ENCODE assay signal across 14 mouse cellular contexts in the genomic region with DNA sequence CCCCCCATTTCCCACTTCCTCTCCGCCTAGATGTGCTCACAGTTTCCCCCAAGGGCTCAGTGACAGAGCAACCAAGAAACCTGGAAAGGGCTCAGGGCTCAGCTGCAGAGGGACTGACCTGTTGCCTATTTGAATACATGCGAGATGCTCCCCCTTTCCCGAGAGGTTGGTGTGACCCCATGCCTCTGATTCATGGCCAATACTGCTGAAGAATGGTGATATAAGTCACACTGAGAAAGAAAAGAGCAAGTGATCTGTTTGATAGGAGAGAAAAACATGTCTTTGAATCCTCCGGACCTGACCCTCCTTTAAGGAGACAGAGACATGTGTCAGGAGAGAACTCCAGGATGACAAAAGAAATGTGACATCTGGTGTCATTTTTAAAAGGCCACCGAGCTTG.
"Had no signal": no experiment of that assay in that cellular context is flagged by ENCODE, and none has a peak within 500 bp of the region (broad histone marks: within the 10 kb centered on the region; RNA-seq: fewer than 3 reads in every experiment).

No protein-coding gene starts in this region.

- ATAC-seq: liver, embryonic 12.5 days had no signal

- DNase-seq: lung, adult 18-20 months; lung, embryonic 14.5 days; lung, postnatal 10 days; lung, postnatal 4 days; right cerebral cortex, postnatal 14 days; thymus, adult 2 months; thymus, postnatal 14 days; thymus, postnatal 36 days had no signal

- H3K4me3 ChIP-seq: liver, embryonic 12.5 days; midbrain, embryonic 12.5 days; neural tube, embryonic 12.5 days; stomach, embryonic 15.5 days had no signal

- H3K9ac ChIP-seq: liver, embryonic 12.5 days; liver, embryonic 14.5 days; lung, embryonic 14.5 days; midbrain, embryonic 12.5 days; neural tube, embryonic 12.5 days; stomach, embryonic 15.5 days had no signal

- H3K9me3 ChIP-seq: liver, embryonic 12.5 days; midbrain, embryonic 12.5 days; neural tube, embryonic 12.5 days; stomach, embryonic 15.5 days had no signal

- H3K4me2 ChIP-seq: liver, embryonic 12.5 days; lung, embryonic 14.5 days; midbrain, embryonic 12.5 days; neural tube, embryonic 12.5 days; stomach, embryonic 15.5 days had no signal

- H3K27ac ChIP-seq: liver, embryonic 12.5 days; liver, embryonic 14.5 days; midbrain, embryonic 12.5 days; neural tube, embryonic 12.5 days; stomach, embryonic 15.5 days; stomach, postnatal 0 days had no signal

- H3K36me3 ChIP-seq: liver, embryonic 12.5 days; midbrain, embryonic 12.5 days; neural tube, embryonic 12.5 days; stomach, embryonic 15.5 days had no signal

- H3K4me1 ChIP-seq: liver, embryonic 12.5 days; neural tube, embryonic 12.5 days; stomach, embryonic 15.5 days had no signal

- H3K27me3 ChIP-seq: liver, embryonic 12.5 days; midbrain, embryonic 12.5 days; neural tube, embryonic 12.5 days; stomach, embryonic 15.5 days had no signal
